21 mouse cellular contexts compared by ENCODE assay signal in the genomic region with DNA sequence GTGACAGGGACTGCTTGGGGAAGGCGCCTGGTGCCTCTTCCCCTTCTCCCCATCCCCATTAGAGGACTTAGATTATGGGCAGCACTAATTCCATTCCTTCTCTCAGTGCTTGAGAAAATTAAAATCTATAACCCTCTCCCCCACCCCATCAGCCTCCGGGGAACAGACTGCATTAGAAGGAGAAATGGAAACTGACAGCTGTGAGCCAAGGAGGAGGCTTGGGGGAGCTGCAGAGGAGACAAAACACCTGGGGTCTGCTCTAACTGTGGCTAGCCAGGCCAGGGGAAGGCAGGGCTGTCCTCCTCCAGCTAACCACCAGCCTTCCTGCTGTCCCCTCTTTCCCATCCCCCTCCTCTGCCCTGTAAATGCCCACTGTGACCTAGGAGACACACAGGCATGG. TPM values are rescaled to one million over a fixed set of nuclear protein-coding genes. Genes with fewer than 3 reads are reported as not detected.
A peak's percentile ranks its signal among the peaks of the same experiment; 100 is the strongest.
DNase-seq lines count a peak whose midpoint lies in the region; ATAC-seq and TF ChIP-seq lines count a peak whose summit lies in the region.
"Had no signal": no experiment of that assay in that cellular context is flagged by ENCODE, and none has a peak within 500 bp of the region (broad histone marks: within the 10 kb centered on the region; RNA-seq: fewer than 3 reads in every experiment).

No protein-coding gene starts in this region.

- H3K9ac ChIP-seq in heart, embryonic 13.5 days = peak overlapping the region; percentile 16; the same call in 1 of the 2 replicates
- H3K9ac ChIP-seq in lung, postnatal 0 days (replicated peaks; ENCODE audit: low read depth) = no peak overlapping the region
- H3K9ac ChIP-seq in embryonic facial prominence, embryonic 13.5 days = no peak overlapping the region
- 0 out of 2 replicates have a peak overlapping the region, but pooled peaks have one; percentile 16 for H3K9ac ChIP-seq in hindbrain, embryonic 14.5 days
- H3K9ac ChIP-seq: kidney, embryonic 15.5 days; limb, embryonic 12.5 days; liver, embryonic 12.5 days had no signal

- no peak overlapping the region for H3K27ac ChIP-seq in heart, embryonic 13.5 days (replicated peaks)
- no peak overlapping the region for H3K27ac ChIP-seq in lung, postnatal 0 days (ENCODE audit: low read length)
- H3K27ac ChIP-seq in embryonic facial prominence, embryonic 13.5 days = no peak overlapping the region
- H3K27ac ChIP-seq in hindbrain, embryonic 14.5 days = no peak overlapping the region
- H3K27ac ChIP-seq: kidney, embryonic 15.5 days; limb, embryonic 12.5 days; liver, embryonic 12.5 days; stomach, postnatal 0 days had no signal

- H3K27me3 ChIP-seq in heart, embryonic 13.5 days (replicated peaks) = peaks cover 96% of the 10 kb centered on the region
- H3K27me3 ChIP-seq in lung, postnatal 0 days (replicated peaks; ENCODE audit: insufficient read depth, low read length) = 0 out of 2 replicates have a peak, but pooled peaks cover 3% of the 10 kb centered on the region
- peaks cover 50% of the 10 kb centered on the region for H3K27me3 ChIP-seq in embryonic facial prominence, embryonic 13.5 days
- H3K27me3 ChIP-seq in hindbrain, embryonic 14.5 days (ENCODE audit: control insufficient read depth, insufficient read depth, low read length) = no peaks in the 10 kb centered on the region

- H3K9me3 ChIP-seq in heart, embryonic 13.5 days = no peaks in the 10 kb centered on the region
- H3K9me3 ChIP-seq in lung, postnatal 0 days (ENCODE audit: low read length) = no peaks in the 10 kb centered on the region
- no peaks in the 10 kb centered on the region for H3K9me3 ChIP-seq in embryonic facial prominence, embryonic 13.5 days
- H3K9me3 ChIP-seq in hindbrain, embryonic 14.5 days (ENCODE audit: control insufficient read depth, low read length) = no peaks in the 10 kb centered on the region
- H3K9me3 ChIP-seq: G1E; kidney, embryonic 15.5 days; limb, embryonic 12.5 days; liver, embryonic 12.5 days had no signal

- no peak for TF ChIP-seq EP300 in lung, postnatal 0 days (IDR thresholded peaks at IDR 0.05)

- no peak overlapping the region for H3K4me3 ChIP-seq in heart, embryonic 13.5 days
- H3K4me3 ChIP-seq in lung, postnatal 0 days (ENCODE audit: low read depth, low read length) = no peak overlapping the region
- H3K4me3 ChIP-seq in lung, adult 2 months (replicated peaks; ENCODE audit: extremely low read depth, low read depth, low read length) = no peak overlapping the region
- H3K4me3 ChIP-seq in embryonic facial prominence, embryonic 13.5 days = no peak overlapping the region
- H3K4me3 ChIP-seq in hindbrain, embryonic 14.5 days (replicated peaks; ENCODE audit: low read length) = no peak overlapping the region
- H3K4me3 ChIP-seq: kidney, embryonic 15.5 days; limb, embryonic 12.5 days; liver, embryonic 12.5 days had no signal

- no peak for TF ChIP-seq CTCF in lung, postnatal 0 days (IDR thresholded peaks at IDR 0.05)
- TF ChIP-seq CTCF in lung, adult 2 months (IDR thresholded peaks at IDR 0.05; ENCODE audit: insufficient read depth, low read length) = no peak

- 26% methylated on average over 2 of the region's 2 CpGs for WGBS in heart, embryonic 13.5 days
- 48% methylated on average over 2 of the region's 2 CpGs for WGBS in lung, postnatal 0 days
- 42% methylated on average over 2 of the region's 2 CpGs for WGBS in lung, adult 2 months
- 25% methylated on average over 2 of the region's 2 CpGs for WGBS in embryonic facial prominence, embryonic 13.5 days
- 37% methylated on average over 2 of the region's 2 CpGs for WGBS in hindbrain, embryonic 14.5 days

- no peak for DNase-seq in heart, postnatal 10 days
- peak; percentile 46 for DNase-seq in lung, postnatal 0 days (ENCODE audit: low spot score)
- DNase-seq in lung, adult 2 months = no peak
- no peak for DNase-seq in hindbrain, embryonic 14.5 days (ENCODE audit: low spot score)
- DNase-seq in cerebellum, adult 9-10 months = no peak
- no peak for DNase-seq in left cerebral cortex, adult 8-10 months (ENCODE audit: low spot score in 2 of 2)
- DNase-seq: adrenal gland, postnatal 10 days; heart, postnatal 14 days; lung, postnatal 14 days; right cerebral cortex, postnatal 4 days had no signal

- TF ChIP-seq POLR2A in lung, adult 2 months (IDR thresholded peaks at IDR 0.05; ENCODE audit: borderline replicate concordance, extremely low read depth, low read depth, low read length) = no peak

- intact Hi-C loops in heart, postnatal 10 days (cut with DNase I) = no loop called here

- peaks cover 7% of the 10 kb centered on the region; the same call in 1 of the 2 replicates for H3K4me1 ChIP-seq in heart, embryonic 13.5 days
- no peaks in the 10 kb centered on the region for H3K4me1 ChIP-seq in lung, postnatal 0 days (ENCODE audit: insufficient read depth, low read depth, low read length)
- H3K4me1 ChIP-seq in lung, adult 2 months (ENCODE audit: control insufficient read depth, insufficient read depth, low read length) = no peaks in the 10 kb centered on the region
- peaks cover 14% of the 10 kb centered on the region for H3K4me1 ChIP-seq in embryonic facial prominence, embryonic 13.5 days
- H3K4me1 ChIP-seq in hindbrain, embryonic 14.5 days (replicated peaks; ENCODE audit: control insufficient read depth, insufficient read depth, low read length) = peaks cover 32% of the 10 kb centered on the region
- H3K4me1 ChIP-seq: liver, embryonic 12.5 days had no signal

- H3K36me3 ChIP-seq in heart, embryonic 13.5 days = no peaks in the 10 kb centered on the region
- no peaks in the 10 kb centered on the region for H3K36me3 ChIP-seq in lung, postnatal 0 days (ENCODE audit: insufficient read depth, low read length)
- H3K36me3 ChIP-seq in embryonic facial prominence, embryonic 13.5 days = no peaks in the 10 kb centered on the region
- H3K36me3 ChIP-seq in hindbrain, embryonic 14.5 days (replicated peaks; ENCODE audit: control insufficient read depth, insufficient read depth) = no peaks in the 10 kb centered on the region
- H3K36me3 ChIP-seq: G1E; kidney, embryonic 15.5 days; limb, embryonic 12.5 days; liver, embryonic 12.5 days had no signal

- ATAC-seq in heart, embryonic 13.5 days (ENCODE audit: extremely low read depth, insufficient number of reproducible peaks, low FRiP score, low TSS enrichment) = no peak
- ATAC-seq in lung, postnatal 0 days = no peak
- no peak for ATAC-seq in embryonic facial prominence, embryonic 13.5 days (ENCODE audit: insufficient number of reproducible peaks, insufficient read depth, low FRiP score, low TSS enrichment, low read depth)
- ATAC-seq in hindbrain, embryonic 14.5 days (ENCODE audit: low FRiP score) = no peak
- ATAC-seq: activated CD4-positive, CD25-positive, alpha-beta regulatory T cell, adult 4 months; inflammation-experienced regulatory T-cells, adult 6 months; liver, embryonic 12.5 days had no signal

- no peak overlapping the region for H3K4me2 ChIP-seq in heart, embryonic 13.5 days
- no peak overlapping the region for H3K4me2 ChIP-seq in lung, postnatal 0 days (replicated peaks; ENCODE audit: low read depth, low read length)
- H3K4me2 ChIP-seq in embryonic facial prominence, embryonic 13.5 days = 0 out of 2 replicates have a peak overlapping the region, but pooled peaks have one; percentile 42
- H3K4me2 ChIP-seq in hindbrain, embryonic 14.5 days (replicated peaks) = 0 out of 2 replicates have a peak overlapping the region, but pooled peaks have one; percentile 30
- H3K4me2 ChIP-seq: limb, embryonic 12.5 days; liver, embryonic 12.5 days had no signal

RNA-seq across cellular contexts. Expression of gene Ntrk1, which starts 15.9 kb away (rescaled TPM):
- polyA plus RNA-seq in heart, embryonic 13.5 days (2015; fragmentation: Nextera tagmentation; extraction: Ambion mirVana) = 0.66 and 1.5 TPM in 2 replicates
- total RNA-seq in heart, postnatal 10 days (2021) = under 1 TPM; 0.15 to 0.29 TPM
- 4.1 and 4.2 TPM in 2 replicates for polyA plus RNA-seq in lung, postnatal 0 days (2015; fragmentation: Nextera tagmentation; extraction: Ambion mirVana)
- 0.56 and 0.87 TPM in 2 replicates for polyA plus RNA-seq in lung, adult 2 months (2012; rRNA removed)
- polyA plus RNA-seq in embryonic facial prominence, embryonic 13.5 days (2015; fragmentation: Nextera tagmentation; extraction: Ambion mirVana) = 1.8 TPM in 2 replicates
- polyA plus RNA-seq in hindbrain, embryonic 14.5 days (2014; fragmentation: Nextera tagmentation; extraction: Ambion mirVana) = 1.7 and 4.3 TPM in 2 replicates
- 1 to 10 TPM; 1.9 to 3.0 (median 2.5) TPM for total RNA-seq in left cerebral cortex, adult 8-10 months (2022)
- total RNA-seq: G1E; gastrocnemius, adult 18-20 months; megakaryocyte-erythroid progenitor cell, adult 5-6 weeks had no signal
- polyA plus RNA-seq: activated CD4-positive, CD25-positive, alpha-beta regulatory T cell, adult 4 months; G1E had no signal

RNA-seq across cellular contexts. Expression of gene Insrr, which starts 17.7 kb away (rescaled TPM):
- polyA plus RNA-seq in heart, embryonic 13.5 days (2015; fragmentation: Nextera tagmentation; extraction: Ambion mirVana) = 0.06 and 0.08 TPM in 2 replicates
- total RNA-seq in heart, postnatal 10 days (2021) = under 1 TPM; 0.20 to 0.55 TPM
- polyA plus RNA-seq in lung, postnatal 0 days (2015; fragmentation: Nextera tagmentation; extraction: Ambion mirVana) = 0.02 and 0.12 TPM in 2 replicates
- polyA plus RNA-seq in lung, adult 2 months (2012; rRNA removed) = 0.19 and 0.66 TPM in 2 replicates
- polyA plus RNA-seq in embryonic facial prominence, embryonic 13.5 days (2015; fragmentation: Nextera tagmentation; extraction: Ambion mirVana) = 0.78 and 0.80 TPM in 2 replicates
- 0.52 and 1.3 TPM in 2 replicates for polyA plus RNA-seq in hindbrain, embryonic 14.5 days (2014; fragmentation: Nextera tagmentation; extraction: Ambion mirVana)
- 1 to 10 TPM in 2 of 4 experiments, under 1 TPM in 2; 0.66 to 1.6 (median 1.1) TPM for total RNA-seq in left cerebral cortex, adult 8-10 months (2022)
- total RNA-seq: gastrocnemius, adult 18-20 months; megakaryocyte-erythroid progenitor cell, adult 5-6 weeks had no signal
- polyA plus RNA-seq: G1E had no signal

RNA-seq across cellular contexts. Expression of gene Lrrc71, which starts 30.7 kb away (rescaled TPM):
- 0.25 TPM in 1 of 2 replicates, not detected in the other for polyA plus RNA-seq in heart, embryonic 13.5 days (2015; fragmentation: Nextera tagmentation; extraction: Ambion mirVana)
- total RNA-seq in heart, postnatal 10 days (2021) = under 1 TPM; 0.29 to 0.50 TPM
- polyA plus RNA-seq in lung, postnatal 0 days (2015; fragmentation: Nextera tagmentation; extraction: Ambion mirVana) = 8.9 and 9.3 TPM in 2 replicates
- polyA plus RNA-seq in lung, adult 2 months (2012; rRNA removed) = 9.5 and 15.4 TPM in 2 replicates
- 0.34 and 0.99 TPM in 2 replicates for polyA plus RNA-seq in embryonic facial prominence, embryonic 13.5 days (2015; fragmentation: Nextera tagmentation; extraction: Ambion mirVana)
- polyA plus RNA-seq in hindbrain, embryonic 14.5 days (2014; fragmentation: Nextera tagmentation; extraction: Ambion mirVana) = 0.54 and 0.89 TPM in 2 replicates
- total RNA-seq in left cerebral cortex, adult 8-10 months (2022) = 1 to 10 TPM in 2 of 4 experiments, under 1 TPM in 2; 0.57 to 2.5 (median 1.3) TPM
- total RNA-seq: gastrocnemius, adult 18-20 months; megakaryocyte-erythroid progenitor cell, adult 5-6 weeks had no signal
- polyA plus RNA-seq: G1E had no signal

RNA-seq across cellular contexts. Expression of gene Pear1, which starts 45.0 kb away (rescaled TPM):
- 17.1 and 18.1 TPM in 2 replicates for polyA plus RNA-seq in heart, embryonic 13.5 days (2015; fragmentation: Nextera tagmentation; extraction: Ambion mirVana)
- total RNA-seq in heart, postnatal 10 days (2021) = 10 to 100 TPM; 29.5 to 30.7 TPM
- 20.8 and 21.4 TPM in 2 replicates for polyA plus RNA-seq in lung, postnatal 0 days (2015; fragmentation: Nextera tagmentation; extraction: Ambion mirVana)
- 87.2 and 112 TPM in 2 replicates for polyA plus RNA-seq in lung, adult 2 months (2012; rRNA removed)
- polyA plus RNA-seq in embryonic facial prominence, embryonic 13.5 days (2015; fragmentation: Nextera tagmentation; extraction: Ambion mirVana) = 12.5 and 15.6 TPM in 2 replicates
- 9.9 and 10.2 TPM in 2 replicates for polyA plus RNA-seq in hindbrain, embryonic 14.5 days (2014; fragmentation: Nextera tagmentation; extraction: Ambion mirVana)
- total RNA-seq in left cerebral cortex, adult 8-10 months (2022) = 10 to 100 TPM in 1 of 4 experiments, 1 to 10 TPM in 3; 8.3 to 10.1 (median 9.5) TPM
- polyA plus RNA-seq: G1E had no signal

Comparison
In these comparisons a context has a peak if more than half of its experiments do, and no peak if none do; other contexts are left out.
1. H3K4me2 ChIP-seq: peak in embryonic facial prominence, embryonic 13.5 days (single experiment) and hindbrain, embryonic 14.5 days (single experiment); none in heart, embryonic 13.5 days (single experiment) and lung, postnatal 0 days (single experiment).
2. H3K9ac ChIP-seq: peak in heart, embryonic 13.5 days (single experiment) and hindbrain, embryonic 14.5 days (single experiment); none in lung, postnatal 0 days (single experiment) and embryonic facial prominence, embryonic 13.5 days (single experiment).